ENCODE assay signal across 13 mouse cellular contexts in the genomic region with DNA sequence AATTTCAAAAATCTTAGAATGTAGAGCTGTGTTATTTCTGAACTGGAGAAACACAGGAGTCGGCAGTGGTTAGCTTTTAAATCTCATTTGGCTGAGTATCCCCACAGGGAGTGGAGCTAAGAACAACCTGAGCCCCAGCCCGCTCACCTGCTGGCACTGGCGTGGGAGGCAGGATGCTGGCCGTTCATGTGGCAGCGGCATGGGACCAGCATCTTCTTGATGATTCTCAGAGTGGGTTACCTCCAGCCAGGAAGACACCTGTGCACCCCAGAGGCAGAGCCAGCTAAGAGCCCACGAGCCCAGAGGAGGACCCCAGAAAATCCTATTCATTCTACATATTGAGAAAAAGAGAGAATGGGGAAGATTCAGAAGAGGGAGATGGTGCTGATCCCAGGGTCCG.
"Had no signal": no experiment of that assay in that cellular context is flagged by ENCODE, and none has a peak within 500 bp of the region (broad histone marks: within the 10 kb centered on the region; RNA-seq: fewer than 3 reads in every experiment).

No protein-coding gene starts in this region.

- H3K4me2 ChIP-seq: liver, embryonic 12.5 days; lung, embryonic 14.5 days; neural tube, embryonic 13.5 days had no signal

- ATAC-seq: liver, embryonic 12.5 days; midbrain, embryonic 16.5 days had no signal

- DNase-seq: kidney, postnatal 10 days; kidney, postnatal 4 days; lung, embryonic 14.5 days; lung, postnatal 10 days; lung, postnatal 4 days; right cerebral cortex, postnatal 14 days; thymus, postnatal 4 days had no signal

- H3K27me3 ChIP-seq: neural tube, embryonic 13.5 days had no signal

- H3K9me3 ChIP-seq: limb, embryonic 10.5 days; liver, embryonic 12.5 days; midbrain, embryonic 10.5 days; neural tube, embryonic 13.5 days had no signal

- H3K4me3 ChIP-seq: left cerebral cortex, adult 2 months; limb, embryonic 10.5 days; liver, embryonic 12.5 days; midbrain, embryonic 10.5 days; neural tube, embryonic 13.5 days had no signal

- H3K4me1 ChIP-seq: limb, embryonic 10.5 days; liver, embryonic 12.5 days; midbrain, embryonic 10.5 days had no signal

- H3K27ac ChIP-seq: left cerebral cortex, adult 2 months; limb, embryonic 10.5 days; liver, embryonic 12.5 days; midbrain, embryonic 10.5 days; neural tube, embryonic 13.5 days had no signal

- H3K36me3 ChIP-seq: limb, embryonic 10.5 days; liver, embryonic 12.5 days; midbrain, embryonic 10.5 days; neural tube, embryonic 13.5 days had no signal

- H3K9ac ChIP-seq: liver, embryonic 12.5 days; lung, embryonic 14.5 days; neural tube, embryonic 13.5 days had no signal
